Mouse (Mus musculus) gastrocnemius, adult 18-20 months (tissue): ENCODE data around the gene Tle2. TPM values are rescaled to one million over a fixed set of nuclear protein-coding genes. Genes with fewer than 3 reads are reported as not detected.

ENCODE experiments used
- DNase-seq: peaks from one replicate; pipeline ENCODE4 v3.0.0; 2021; ENCODE audit warnings: low spot score
- total RNA-seq, 2 experiments: library from RNA; stranded (reverse); gene quantifications; 2 replicates each; pipeline ENCODE4 v1.2.3; 2021

The Tle2 gene
- total RNA-seq, 2 experiments from 2014 or later: 4.9 to 7.4 TPM

- DNase-seq: no peak
Measured at GRCm38 (mm10) chr10:81604019-81604967, 29.9 kb downstream of the Tle2 start.

- peak; percentile 90 for DNase-seq
Measured at GRCm38 (mm10) chr10:81604968-81605665, 30.8 kb downstream of the Tle2 start.

DNA sequence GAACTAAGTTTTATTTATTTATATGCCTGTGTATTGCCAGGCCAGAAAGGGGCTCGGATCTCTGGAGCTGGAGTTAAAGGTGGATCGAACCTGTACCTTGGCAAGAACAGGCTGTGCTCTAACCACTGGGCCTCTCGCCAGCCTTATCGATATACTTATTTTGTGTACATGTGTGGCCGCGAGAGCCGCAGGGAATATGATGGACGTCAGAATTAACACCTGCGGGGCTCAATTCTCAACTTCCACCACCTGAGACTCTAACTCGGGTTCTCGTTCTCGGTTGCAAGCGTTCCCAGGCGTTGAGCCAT, 31.3 kb downstream of the Tle2 start:
- no peak for DNase-seq

DNA sequence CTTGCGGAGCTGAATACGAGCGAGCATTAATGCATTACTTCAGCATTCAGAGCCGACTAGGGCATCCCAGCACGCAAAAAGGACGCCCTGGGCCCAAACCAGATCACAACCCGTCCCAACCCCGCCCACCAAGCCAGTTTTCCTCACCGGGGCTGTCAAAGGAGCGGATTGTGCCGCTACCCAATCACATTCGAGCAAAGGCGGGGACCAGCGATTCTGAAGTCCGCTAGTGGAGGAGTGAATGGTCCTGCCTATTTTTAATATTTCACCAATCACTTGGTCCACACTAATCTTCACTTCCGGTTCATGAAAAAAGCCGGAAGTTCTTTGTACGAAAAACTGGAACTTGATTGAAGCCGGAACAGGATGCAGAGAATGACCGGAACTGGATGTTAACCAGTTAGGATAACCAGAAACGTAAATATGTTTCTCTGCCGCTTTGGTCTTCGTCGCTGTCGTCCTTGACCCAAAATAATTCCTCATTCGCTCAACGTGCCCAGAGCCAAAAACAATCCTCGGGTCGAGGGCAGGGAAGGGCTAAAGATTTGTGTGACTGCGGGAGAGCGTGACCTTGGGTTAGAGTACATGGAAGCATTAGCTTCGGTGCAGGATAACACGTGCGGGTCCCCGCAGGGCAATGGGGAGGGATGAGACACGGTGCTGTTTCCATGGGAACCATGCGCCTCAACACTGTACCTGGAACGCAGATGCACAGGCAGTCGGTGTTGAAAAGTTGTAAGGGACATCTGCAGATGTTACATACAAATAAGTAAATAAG, 31.8 kb downstream of the Tle2 start, which contains the start of gene BC025920:
Gene BC025920 (plus strand): TSS at position 297 of the 778 bp plus-strand sequence.
- DNase-seq: peak; percentile 97

- no peak for DNase-seq
Measured at GRCm38 (mm10) chr10:81608308-81608707, 33.9 kb downstream of the Tle2 start.

GRCm38 (mm10) chr10:81612779-81613178, 38.4 kb downstream of the Tle2 start:
- no peak for DNase-seq

GRCm38 (mm10) chr10:81615486-81615885, 41.1 kb downstream of the Tle2 start:
- DNase-seq: no peak

DNA sequence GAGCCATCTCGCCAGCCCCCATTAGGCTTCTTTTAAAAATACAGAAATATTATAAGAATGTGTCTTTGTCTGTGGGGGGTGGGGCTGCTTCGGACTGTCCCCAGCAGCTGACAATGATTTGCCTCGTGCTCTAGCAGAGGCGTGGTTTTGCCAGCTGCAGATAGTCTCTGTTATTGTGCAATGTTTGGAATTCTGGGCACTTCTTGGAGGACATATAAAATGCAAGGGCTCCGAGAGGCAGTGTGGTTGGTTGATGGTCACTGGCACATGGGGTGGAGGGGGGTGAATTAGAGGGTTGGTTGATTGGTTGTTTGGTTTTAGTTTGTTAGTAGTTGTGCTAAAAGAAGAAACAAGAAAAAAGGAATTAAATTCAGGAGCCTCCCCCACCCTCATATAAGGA, 45.6 kb downstream of the Tle2 start:
- DNase-seq: no peak

DNA sequence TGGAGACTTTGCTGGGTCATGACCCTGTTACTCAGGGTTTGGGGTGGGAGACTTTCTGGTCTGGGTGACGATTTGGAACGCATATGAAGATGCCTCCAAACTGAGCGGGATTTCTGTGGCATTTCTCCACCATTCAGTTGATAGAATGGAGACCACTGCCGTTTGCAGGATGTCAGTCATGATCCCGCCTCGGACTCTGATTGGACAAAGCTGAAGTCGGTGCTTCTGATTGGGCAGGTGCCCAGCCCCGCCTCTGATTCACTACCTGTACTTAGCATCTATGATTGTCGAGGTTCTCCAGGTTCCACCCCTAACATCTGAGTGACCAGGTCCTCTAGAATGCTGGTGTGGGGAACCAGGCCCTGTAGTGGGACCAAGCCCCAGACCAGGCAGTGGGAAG, 46.4 kb downstream of the Tle2 start:
- DNase-seq: no peak

GRCm38 (mm10) chr10:81623441-81623840, 49.1 kb downstream of the Tle2 start:
- no peak for DNase-seq

DNA sequence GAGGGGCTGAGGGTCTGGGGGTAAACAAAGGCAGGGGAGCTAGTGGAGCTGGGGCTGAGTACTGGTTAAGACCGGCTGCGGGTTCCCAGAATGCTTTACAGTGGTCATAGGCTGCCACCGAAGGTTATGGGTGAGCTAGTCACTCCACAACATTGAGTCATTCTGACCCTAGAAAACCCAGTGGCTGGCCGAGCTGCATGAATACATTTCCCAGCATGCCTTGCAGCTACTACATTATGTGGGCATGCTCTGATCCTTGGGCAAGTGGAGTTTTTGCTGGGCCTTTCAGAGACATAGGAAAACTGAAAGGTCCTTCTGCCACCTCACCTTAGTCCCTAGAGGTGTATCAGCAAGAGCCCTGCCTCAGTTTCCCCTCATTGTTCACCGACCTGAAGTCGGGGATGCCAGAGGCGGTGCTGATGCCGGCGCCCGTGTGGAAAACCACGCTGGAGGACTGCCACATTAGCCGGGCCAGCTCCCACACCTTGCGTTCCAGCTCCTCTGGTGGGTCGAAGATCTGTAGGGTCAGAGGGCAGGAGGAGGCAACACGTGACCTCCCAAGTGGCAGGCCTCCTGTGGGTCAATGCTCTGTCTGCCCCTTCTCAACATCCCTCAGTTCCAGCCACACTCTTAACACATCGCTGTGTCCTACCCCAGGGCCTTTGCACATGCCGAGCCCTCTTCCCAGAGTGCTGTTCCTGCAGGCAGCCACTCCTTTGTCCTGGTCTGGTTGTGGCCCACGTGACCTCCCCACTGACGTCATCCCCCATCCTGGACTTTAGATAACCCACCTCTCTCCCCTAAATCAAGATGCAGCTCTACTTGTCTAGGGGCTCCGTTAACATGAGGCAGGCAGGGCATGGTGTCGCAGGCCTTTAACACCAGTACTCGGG, 52.0 kb downstream of the Tle2 start:
- DNase-seq: no peak

- DNase-seq: peak; percentile 93
Measured at GRCm38 (mm10) chr10:81626994-81627835, 52.9 kb downstream of the Tle2 start, which contains the start of gene Sirt6. Gene Sirt6 (minus strand): TSS chr10:81627797.

- DNase-seq: peak; percentile 28
Measured at GRCm38 (mm10) chr10:81627836-81628220, 53.5 kb downstream of the Tle2 start.

DNA sequence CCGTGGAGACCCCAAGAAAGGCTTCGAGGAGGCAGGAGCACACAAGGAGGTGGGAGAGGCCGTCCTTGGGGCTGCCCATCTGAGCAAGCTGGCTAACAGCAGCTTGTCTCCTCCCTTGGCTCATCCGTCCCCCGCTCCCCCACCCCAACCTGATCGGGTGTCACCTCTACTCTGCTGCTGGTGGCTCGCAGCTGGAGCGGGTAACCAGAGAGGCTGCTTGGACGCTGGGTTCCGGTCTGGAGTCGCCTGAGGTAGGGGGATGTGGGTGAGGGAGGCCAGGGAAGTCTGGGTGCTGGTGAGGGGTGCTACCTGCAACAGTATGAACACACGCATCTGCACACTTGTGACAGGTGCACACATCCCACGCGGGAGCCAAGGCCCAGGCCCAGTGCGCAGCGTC, 54.0 kb downstream of the Tle2 start, which contains the start of gene Ankrd24:
Gene Ankrd24 (plus strand): TSS at position 151 of the 400 bp plus-strand sequence.
- no peak for DNase-seq

- DNase-seq: peak; percentile 73
Measured at GRCm38 (mm10) chr10:81633253-81634099, 59.1 kb downstream of the Tle2 start.

DNA sequence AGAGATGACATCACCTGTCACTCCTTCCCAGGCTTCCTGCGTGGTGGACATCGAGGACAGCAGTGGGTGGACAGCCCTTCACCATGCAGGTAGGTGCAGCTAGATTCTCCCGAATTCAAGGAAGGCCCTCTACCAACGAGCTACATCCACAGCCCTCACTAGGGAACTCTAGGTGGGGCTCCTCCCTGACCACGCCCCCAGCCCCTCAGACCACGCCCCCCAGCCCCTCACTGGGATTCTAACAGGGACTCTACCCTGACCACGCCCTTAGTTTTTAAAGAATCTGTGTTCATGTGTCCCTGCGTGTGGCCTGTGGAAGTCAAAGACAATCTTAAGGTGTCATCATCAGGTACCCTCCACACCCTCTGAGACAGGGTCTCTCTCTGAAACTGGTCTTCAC, 62.0 kb downstream of the Tle2 start:
- no peak for DNase-seq

DNA sequence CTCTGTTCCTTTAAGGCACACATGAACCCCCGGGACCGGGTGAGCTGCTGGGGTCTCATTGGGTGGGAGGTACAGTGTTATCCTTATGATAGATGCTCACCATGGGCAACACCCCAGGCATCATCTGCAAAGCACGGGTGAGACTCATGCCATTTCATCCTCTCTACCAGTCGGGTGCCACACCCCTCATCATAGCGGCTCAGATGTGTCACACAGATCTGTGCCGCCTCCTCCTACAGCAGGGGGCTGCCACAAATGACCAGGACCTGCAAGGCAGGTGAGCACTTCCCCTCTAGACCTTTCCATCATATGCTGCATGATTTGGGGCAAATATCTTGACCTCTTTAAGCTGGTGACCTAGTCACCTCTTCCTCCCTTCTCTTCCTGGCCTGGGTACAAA, 63.7 kb downstream of the Tle2 start:
- no peak for DNase-seq
